Mouse (Mus musculus): ENCODE results near the gene Zfp369. TPM values are rescaled to one million over a fixed set of nuclear protein-coding genes. Genes with fewer than 3 reads are reported as not detected.

The Zfp369 gene
- 20.5 and 22.1 TPM in 2 replicates for polyA plus RNA-seq (2015; fragmentation: Nextera tagmentation; extraction: Ambion mirVana)

- Histone ChIP-seq H3K4me3 (replicated peaks) (peak within 1 kb of the TSS; percentile 68), H3K27ac (peak within 1 kb of the TSS; percentile 87), H3K36me3 (peaks cover 56% of the 10 kb centered on the region), H3K4me1 (replicated peaks) (peaks cover 7% of the 10 kb centered on the region), H3K9ac (replicated peaks) (peak within 1 kb of the TSS; percentile 80), H3K27me3 (no peaks in the 10 kb centered on the region), H3K4me2 (replicated peaks) (peak within 1 kb of the TSS; percentile 54), H3K9me3 (peaks cover 25% of the 10 kb centered on the region)
- peak; percentile 99 for ATAC-seq
- under 1% methylated on average over 50 of the region's 50 CpGs for WGBS
Measured at GRCm38 (mm10) chr13:65278383-65279341, at the start of gene Zfp369. TSS of gene Zfp369 (plus strand) at chr13:65278814.

GRCm38 (mm10) chr13:65237211-65237610 lies 41.4 kb upstream of the Zfp369 start:
- Histone ChIP-seq H3K9ac (replicated peaks) (no peak overlapping the region), H3K36me3 (no peaks in the 10 kb centered on the region), H3K4me3 (replicated peaks) (no peak overlapping the region), H3K9me3 (peaks cover 9% of the 10 kb centered on the region), H3K27ac (no peak overlapping the region), H3K27me3 (no peaks in the 10 kb centered on the region), H3K4me2 (replicated peaks) (no peak overlapping the region), H3K4me1 (replicated peaks) (peaks cover 9% of the 10 kb centered on the region)
- WGBS, result 73% methylated on average over 9 of the region's 9 CpGs
- no peak for ATAC-seq

- Histone ChIP-seq H3K9me3 (peaks cover 33% of the 10 kb centered on the region), H3K4me3 (replicated peaks) (peak overlapping the region; percentile 65), H3K36me3 (peaks cover 15% of the 10 kb centered on the region), H3K27ac (peak overlapping the region; percentile 91), H3K27me3 (no peaks in the 10 kb centered on the region), H3K4me1 (replicated peaks) (peaks cover 17% of the 10 kb centered on the region), H3K4me2 (replicated peaks) (peak overlapping the region; percentile 96), H3K9ac (replicated peaks) (peak overlapping the region; percentile 73)
- ATAC-seq, result peak; percentile 97
- under 1% methylated on average over 28 of the region's 28 CpGs for WGBS
Measured at GRCm38 (mm10) chr13:65240509-65241098, 38.0 kb upstream of the Zfp369 start.

- peak overlapping the region; percentile 91 for H3K27ac ChIP-seq
- WGBS, result under 1% methylated on average over 45 of the region's 45 CpGs
- no peaks in the 10 kb centered on the region for H3K27me3 ChIP-seq
- H3K4me3 ChIP-seq (replicated peaks), result peak overlapping the region; percentile 65
- H3K4me1 ChIP-seq (replicated peaks), result peaks cover 17% of the 10 kb centered on the region
- peaks cover 39% of the 10 kb centered on the region for H3K9me3 ChIP-seq
- H3K36me3 ChIP-seq, result peaks cover 20% of the 10 kb centered on the region
- peak overlapping the region; percentile 96 for H3K4me2 ChIP-seq (replicated peaks)
- peak overlapping the region; percentile 70 for H3K9ac ChIP-seq (replicated peaks)
- ATAC-seq, result peak; percentile 84
Measured at GRCm38 (mm10) chr13:65241099-65241626, 37.5 kb upstream of the Zfp369 start.

- Histone ChIP-seq H3K4me1 (replicated peaks) (peaks cover 17% of the 10 kb centered on the region), H3K36me3 (peaks cover 21% of the 10 kb centered on the region), H3K27ac (peak overlapping the region; percentile 91), H3K4me2 (replicated peaks) (peak overlapping the region; percentile 96), H3K4me3 (replicated peaks) (peak overlapping the region; percentile 65), H3K27me3 (no peaks in the 10 kb centered on the region), H3K9ac (replicated peaks) (peak overlapping the region; percentile 70), H3K9me3 (peaks cover 38% of the 10 kb centered on the region)
- no peak for ATAC-seq
- WGBS, result 3% methylated on average over 51 of the region's 51 CpGs
Measured at GRCm38 (mm10) chr13:65241627-65242318, 36.8 kb upstream of the Zfp369 start.

GRCm38 (mm10) chr13:65242319-65242787 lies 36.3 kb upstream of the Zfp369 start:
- Histone ChIP-seq H3K4me3 (replicated peaks) (peak overlapping the region; percentile 65), H3K4me1 (replicated peaks) (peaks cover 17% of the 10 kb centered on the region), H3K9ac (replicated peaks) (peak overlapping the region; percentile 70), H3K36me3 (peaks cover 21% of the 10 kb centered on the region), H3K4me2 (replicated peaks) (peak overlapping the region; percentile 96), H3K27ac (no peak overlapping the region), H3K27me3 (no peaks in the 10 kb centered on the region), H3K9me3 (peaks cover 34% of the 10 kb centered on the region)
- ATAC-seq, result no peak
- WGBS, result 44% methylated on average over 27 of the region's 27 CpGs

- H3K27ac ChIP-seq, result no peak overlapping the region
- WGBS, result 94% methylated on average over 4 of the region's 4 CpGs
- no peak for ATAC-seq
Measured at GRCm38 (mm10) chr13:65243273-65243672, 35.3 kb upstream of the Zfp369 start.

GRCm38 (mm10) chr13:65258175-65258954 lies 20.2 kb upstream of the Zfp369 start:
- 33% methylated on average over 36 of the region's 36 CpGs for WGBS
- peak; percentile 86 for ATAC-seq
- H3K27me3 ChIP-seq, result no peaks in the 10 kb centered on the region
- H3K4me1 ChIP-seq (replicated peaks), result no peaks in the 10 kb centered on the region
- H3K9me3 ChIP-seq, result peaks cover 65% of the 10 kb centered on the region
- H3K9ac ChIP-seq (replicated peaks), result no peak overlapping the region
- H3K4me3 ChIP-seq (replicated peaks), result peak overlapping the region; percentile 30
- no peak overlapping the region for H3K27ac ChIP-seq
- H3K36me3 ChIP-seq, result peaks cover 62% of the 10 kb centered on the region
- H3K4me2 ChIP-seq (replicated peaks), result peak overlapping the region; percentile 46

More at GRCm38 (mm10) chr13:65243273-65243672, 35.3 kb upstream of the Zfp369 start:
- Histone ChIP-seq H3K27me3 (no peaks in the 10 kb centered on the region), H3K4me2 (replicated peaks) (no peak overlapping the region), H3K9me3 (peaks cover 34% of the 10 kb centered on the region), H3K9ac (replicated peaks) (no peak overlapping the region), H3K36me3 (peaks cover 29% of the 10 kb centered on the region), H3K4me1 (replicated peaks) (peaks cover 17% of the 10 kb centered on the region), H3K4me3 (replicated peaks) (no peak overlapping the region)

GRCm38 (mm10) chr13:65259239-65259638 lies 19.4 kb upstream of the Zfp369 start, which contains the start of gene Gm10775:
TSS of gene Gm10775 (plus strand) at chr13:65259539.
- Histone ChIP-seq H3K4me3 (replicated peaks) (peak within 1 kb of the TSS; percentile 30), H3K9ac (replicated peaks) (no peak within 1 kb of the TSS), H3K27me3 (no peaks in the 10 kb centered on the region), H3K4me2 (replicated peaks) (peak within 1 kb of the TSS; percentile 46), H3K9me3 (peaks cover 70% of the 10 kb centered on the region), H3K27ac (no peak within 1 kb of the TSS), H3K4me1 (replicated peaks) (no peaks in the 10 kb centered on the region), H3K36me3 (peaks cover 71% of the 10 kb centered on the region)
- 55% methylated on average over 29 of the region's 29 CpGs for WGBS
- ATAC-seq, result no peak

- peaks cover 77% of the 10 kb centered on the region for H3K36me3 ChIP-seq
- no peak overlapping the region for H3K4me3 ChIP-seq (replicated peaks)
- H3K27me3 ChIP-seq, result no peaks in the 10 kb centered on the region
- WGBS, result 97% methylated on average over 5 of the region's 5 CpGs
- no peak overlapping the region for H3K27ac ChIP-seq
- ATAC-seq, result no peak
- no peak overlapping the region for H3K9ac ChIP-seq (replicated peaks)
- H3K4me1 ChIP-seq (replicated peaks), result no peaks in the 10 kb centered on the region
- H3K4me2 ChIP-seq (replicated peaks), result no peak overlapping the region
- H3K9me3 ChIP-seq, result peaks cover 76% of the 10 kb centered on the region
Measured at GRCm38 (mm10) chr13:65262086-65262485, 16.5 kb upstream of the Zfp369 start.

- 18% methylated on average over 9 of the region's 9 CpGs for WGBS
- Histone ChIP-seq H3K4me1 (replicated peaks) (peaks cover 7% of the 10 kb centered on the region), H3K9me3 (peaks cover 30% of the 10 kb centered on the region), H3K9ac (replicated peaks) (peak overlapping the region; percentile 80), H3K4me3 (replicated peaks) (peak overlapping the region; percentile 68), H3K4me2 (replicated peaks) (peak overlapping the region; percentile 54), H3K36me3 (peaks cover 59% of the 10 kb centered on the region), H3K27me3 (no peaks in the 10 kb centered on the region), H3K27ac (peak overlapping the region; percentile 87)
- peak; percentile 68 for ATAC-seq
Measured at GRCm38 (mm10) chr13:65277994-65278382, 626 bp upstream of the Zfp369 start.

Data from midbrain, embryonic 13.5 days (tissue).